Mouse (Mus musculus): ENCODE results near the gene Pycr1. TPM values are rescaled to one million over a fixed set of nuclear protein-coding genes. Genes with fewer than 3 reads are reported as not detected.

The Pycr1 gene
- total RNA-seq, 2 experiments from 2014 or later, result 1.6 to 2.3 TPM

GRCm38 (mm10) chr11:120659509-120660300, 16.1 kb upstream of the Pycr1 start:
- intact Hi-C loops (cut with DNase I), result loop anchor here (1.0 to 5.0 kb wide), 2 partner anchors 53 to 118 kb away; no protein-coding TSS in a partner anchor
- DNase-seq (ENCODE audit: low spot score), result no peak

DNA sequence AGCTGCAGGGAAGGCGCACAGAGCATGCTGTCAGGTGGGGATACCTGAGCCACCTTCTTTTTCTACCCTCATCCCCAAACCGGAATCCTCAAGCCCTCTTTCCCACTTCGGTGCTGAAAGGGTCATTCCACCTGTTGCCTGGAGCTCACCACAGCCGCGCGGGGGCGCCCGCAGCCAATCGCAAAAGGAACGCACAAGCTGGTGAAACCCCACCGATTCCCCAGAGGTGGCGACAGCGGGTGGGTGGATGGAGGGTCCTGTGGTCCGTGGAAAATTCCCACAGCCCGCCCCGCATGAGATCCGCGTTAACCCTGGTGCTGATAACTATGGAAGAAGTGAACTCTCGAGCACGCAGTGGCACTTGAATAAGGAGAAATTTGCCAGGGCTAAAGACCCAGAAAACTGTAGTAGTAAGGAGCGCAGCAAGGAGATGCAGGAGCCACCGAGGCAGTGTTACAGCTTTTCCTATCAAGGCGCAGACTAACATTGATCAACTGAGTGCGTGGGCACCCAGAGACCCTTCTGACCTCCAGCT, 15.4 kb upstream of the Pycr1 start:
- peak; percentile 51 for DNase-seq (ENCODE audit: low spot score)
- intact Hi-C loops (cut with DNase I), result loop anchor here (1.0 to 5.0 kb wide), 2 partner anchors 53 to 118 kb away; no protein-coding TSS in a partner anchor

DNA sequence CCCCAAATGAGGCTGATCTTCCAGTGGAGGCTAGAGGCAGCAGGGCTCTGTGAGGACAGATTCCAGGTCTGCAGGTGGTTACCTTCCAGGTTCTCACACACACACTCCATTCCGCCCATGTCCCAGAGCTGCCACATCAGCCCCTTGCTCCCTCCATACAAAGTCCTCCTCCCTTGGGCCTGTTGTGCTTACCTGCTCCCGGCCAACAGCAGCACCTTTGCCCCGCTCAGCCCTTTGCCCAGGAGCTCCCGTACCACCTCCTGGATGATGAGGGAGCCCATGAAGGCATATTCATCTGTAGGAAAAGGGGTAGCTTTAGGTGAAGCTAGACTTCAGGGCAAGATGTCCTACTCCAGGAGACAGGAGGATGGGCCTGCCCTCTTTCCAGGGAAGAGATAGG, 13.7 kb upstream of the Pycr1 start:
- intact Hi-C loops (cut with DNase I), result loop anchor here (5.0 kb wide), 1 partner anchor 120 kb away; no protein-coding TSS in a partner anchor
- DNase-seq (ENCODE audit: low spot score), result no peak

GRCm38 (mm10) chr11:120654741-120655140, 11.2 kb upstream of the Pycr1 start:
- DNase-seq (ENCODE audit: low spot score), result no peak
- intact Hi-C loops (cut with DNase I), result loop anchor here (5.0 kb wide), 1 partner anchor 123 kb away; no protein-coding TSS in a partner anchor

GRCm38 (mm10) chr11:120651872-120652271, 8.3 kb upstream of the Pycr1 start:
- DNase-seq (ENCODE audit: low spot score), result no peak
- intact Hi-C loops (cut with DNase I), result no loop called here

DNA sequence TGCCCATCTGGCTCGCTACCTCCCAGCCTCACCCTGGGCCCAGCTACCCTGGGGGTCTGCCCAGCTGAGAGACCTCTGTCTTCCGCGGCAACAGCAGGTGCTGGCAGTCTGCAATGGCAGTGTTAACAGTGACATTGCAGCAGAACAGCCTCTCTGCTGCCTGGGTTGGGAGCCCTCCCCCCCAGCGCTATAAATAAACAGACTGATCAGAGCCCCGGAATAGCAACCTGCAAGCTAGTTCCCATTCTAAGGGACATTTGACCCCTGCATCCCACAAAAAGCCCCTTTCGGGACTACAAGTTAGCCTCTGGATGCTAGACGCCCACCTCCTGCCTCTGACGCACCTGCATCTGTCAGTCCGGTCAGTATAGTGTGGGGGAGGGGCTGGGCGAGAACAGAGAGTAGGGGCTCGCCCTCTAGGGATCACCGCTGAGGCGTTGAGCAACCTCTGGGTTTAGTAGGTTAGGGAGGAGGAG, 4.5 kb upstream of the Pycr1 start, which contains the start of gene Myadml2:
Gene Myadml2 (minus strand): TSS at position 158 of the 476 bp plus-strand sequence.
- intact Hi-C loops (cut with DNase I), result no loop called here
- DNase-seq (ENCODE audit: low spot score), result no peak

GRCm38 (mm10) chr11:120647047-120647830, 3.7 kb upstream of the Pycr1 start:
- DNase-seq (ENCODE audit: low spot score), result no peak

DNA sequence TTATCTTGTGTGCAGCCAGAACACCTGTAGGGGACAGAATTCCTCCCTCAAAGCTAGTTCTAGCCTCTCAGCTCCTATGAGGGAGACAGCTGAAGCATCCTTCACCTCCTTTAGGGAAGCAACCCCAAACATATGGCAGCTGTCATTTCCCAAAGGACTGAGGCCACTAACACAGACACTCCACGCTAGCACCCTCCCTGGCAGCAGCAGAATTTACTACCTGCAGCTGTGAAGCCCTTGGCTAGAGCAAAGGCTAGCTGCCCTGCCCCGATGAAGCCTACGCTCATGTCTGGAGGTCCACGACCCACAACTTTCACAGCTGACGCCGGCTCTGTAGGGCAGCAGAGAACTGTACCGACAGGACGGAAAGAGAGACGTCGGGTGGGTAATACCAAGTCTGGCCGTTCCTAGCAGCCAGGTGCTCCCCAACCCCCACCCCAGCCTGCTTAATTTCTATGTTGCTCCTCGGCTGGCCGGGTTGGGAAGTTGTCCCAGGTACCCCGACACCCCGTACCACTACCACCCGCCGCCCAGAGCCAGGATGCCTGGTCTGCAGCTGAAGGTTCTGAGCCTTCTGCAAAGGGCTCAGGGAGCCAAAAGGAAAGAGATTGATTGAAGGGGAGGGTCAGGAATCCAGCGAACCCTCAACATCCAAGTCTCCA, 499 bp downstream of the Pycr1 start:
- no peak for DNase-seq (ENCODE audit: low spot score)
- intact Hi-C loops (cut with DNase I), result no loop called here

More at GRCm38 (mm10) chr11:120647047-120647830, 3.7 kb upstream of the Pycr1 start:
- intact Hi-C loops (cut with DNase I), result no loop called here

DNA sequence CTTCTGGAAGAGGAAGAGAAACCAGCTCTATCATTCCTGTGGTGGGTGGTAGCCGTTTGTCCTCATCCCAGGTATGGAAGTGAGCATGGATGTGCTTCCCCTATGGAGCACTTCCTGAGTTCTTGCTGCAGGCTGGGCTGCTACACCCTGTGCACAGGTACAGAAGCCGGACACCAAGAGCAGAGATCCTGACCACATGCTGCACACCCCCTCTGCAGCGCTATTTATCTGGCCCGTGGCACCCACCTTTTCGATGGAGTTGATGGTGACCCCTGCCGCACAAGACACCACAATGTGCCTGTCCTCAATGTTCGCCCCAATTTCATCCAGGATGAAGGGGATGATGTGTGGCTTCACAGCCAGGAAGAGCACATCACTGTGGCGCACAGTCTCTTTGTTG, 1.7 kb downstream of the Pycr1 start:
- DNase-seq (ENCODE audit: low spot score), result no peak
- intact Hi-C loops (cut with DNase I), result no loop called here

GRCm38 (mm10) chr11:120641255-120641654, 2.3 kb downstream of the Pycr1 start:
- intact Hi-C loops (cut with DNase I), result no loop called here
- DNase-seq (ENCODE audit: low spot score), result no peak

- DNase-seq (ENCODE audit: low spot score), result no peak
- intact Hi-C loops (cut with DNase I), result no loop called here
Observed at GRCm38 (mm10) chr11:120634810-120635209, 8.8 kb downstream of the Pycr1 start.

DNA sequence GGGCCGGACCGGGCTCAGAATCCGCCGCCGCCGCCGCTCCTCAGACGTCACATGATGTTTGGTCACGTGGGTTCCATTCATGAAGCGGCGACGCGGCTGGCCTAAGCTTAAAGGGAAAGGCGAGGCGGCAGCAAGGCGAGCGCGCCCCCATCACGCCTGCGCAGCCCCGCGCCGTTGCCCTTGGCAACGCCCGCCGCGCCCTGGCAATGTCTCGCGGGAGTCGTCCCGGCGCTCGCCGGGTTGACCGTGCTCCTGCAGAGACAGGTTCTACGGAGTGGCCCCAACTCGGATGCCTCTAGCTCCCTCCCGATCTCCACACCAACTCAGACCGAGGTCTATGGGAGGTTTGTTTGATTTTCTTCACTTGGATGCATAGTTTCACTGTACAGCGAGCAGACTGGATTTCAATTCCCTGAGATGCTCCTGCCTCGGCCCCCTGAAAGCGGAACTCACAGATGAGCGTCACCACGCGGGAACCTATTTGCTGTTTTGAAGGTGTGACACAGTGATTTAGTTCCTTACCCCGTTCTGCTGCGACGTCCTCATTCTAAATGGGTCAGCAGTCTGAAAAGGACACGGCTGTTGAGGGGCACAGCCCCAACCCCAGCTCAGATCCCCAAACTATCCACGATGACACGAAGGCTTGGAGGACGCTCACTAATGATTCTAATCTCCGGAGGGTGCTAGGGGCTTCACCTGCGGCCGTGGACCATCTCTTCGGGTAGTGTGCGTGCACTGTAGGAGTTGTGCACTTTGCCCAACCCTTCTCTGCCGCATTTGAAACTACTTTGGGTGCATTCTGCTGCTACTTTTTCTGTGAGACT, 9.8 kb downstream of the Pycr1 start, which contains the start of gene Mafg:
Gene Mafg (minus strand): TSS at position 81 of the 824 bp plus-strand sequence.
- intact Hi-C loops (cut with DNase I), result no loop called here

DNA sequence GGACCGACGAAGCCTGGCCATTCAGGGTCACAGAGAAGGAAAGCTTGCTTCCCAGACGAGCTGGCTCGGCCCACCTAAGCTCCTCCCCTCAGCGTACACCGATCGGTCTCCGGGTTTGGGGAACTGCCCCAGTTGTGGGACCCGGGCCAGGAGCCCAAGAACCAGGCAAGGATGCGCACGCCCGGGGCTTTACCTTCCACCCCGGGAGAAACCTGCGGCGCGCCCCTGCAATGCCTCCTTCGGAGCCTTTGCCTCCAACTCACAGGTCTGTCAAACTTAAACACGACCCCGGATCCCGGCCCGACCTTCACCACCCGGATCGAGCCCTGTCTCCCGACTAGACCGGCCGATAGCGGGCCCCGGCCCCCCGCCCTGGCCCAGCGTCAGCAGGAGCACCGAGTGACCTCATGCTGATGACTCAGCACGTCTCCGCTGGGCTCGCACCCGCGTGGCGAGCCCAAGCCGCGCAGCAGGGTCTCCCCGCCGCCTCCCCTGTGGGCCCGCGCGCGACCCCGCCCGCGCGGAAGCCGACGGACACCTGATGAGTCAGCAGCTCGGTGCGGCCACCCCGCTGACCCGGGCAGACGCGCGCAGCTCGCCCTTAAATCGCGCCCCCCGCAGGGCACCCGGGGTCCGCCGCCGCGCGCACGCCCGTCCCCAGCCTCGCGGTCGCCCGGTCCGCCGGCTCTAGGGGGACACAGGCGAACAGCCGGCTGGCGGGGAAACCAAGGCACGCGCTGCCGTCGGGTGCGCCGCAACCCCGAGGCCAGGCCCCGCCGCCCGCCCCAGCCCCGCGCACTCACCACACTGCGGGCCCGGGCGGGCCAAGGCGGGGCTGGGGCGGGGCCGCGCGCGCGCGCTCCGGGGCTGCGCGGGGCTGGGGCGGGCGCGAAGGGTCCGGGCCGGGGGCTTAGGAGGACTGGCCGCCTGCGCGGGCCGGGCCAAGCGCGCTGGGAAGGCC, 10.7 kb downstream of the Pycr1 start:
- DNase-seq (ENCODE audit: low spot score), result peak; percentile 66
- intact Hi-C loops (cut with DNase I), result no loop called here

More for the DNA sequence above, 9.8 kb downstream of the Pycr1 start, which contains the start of gene Mafg:
- peak; percentile 87 for DNase-seq (ENCODE audit: low spot score)

DNA sequence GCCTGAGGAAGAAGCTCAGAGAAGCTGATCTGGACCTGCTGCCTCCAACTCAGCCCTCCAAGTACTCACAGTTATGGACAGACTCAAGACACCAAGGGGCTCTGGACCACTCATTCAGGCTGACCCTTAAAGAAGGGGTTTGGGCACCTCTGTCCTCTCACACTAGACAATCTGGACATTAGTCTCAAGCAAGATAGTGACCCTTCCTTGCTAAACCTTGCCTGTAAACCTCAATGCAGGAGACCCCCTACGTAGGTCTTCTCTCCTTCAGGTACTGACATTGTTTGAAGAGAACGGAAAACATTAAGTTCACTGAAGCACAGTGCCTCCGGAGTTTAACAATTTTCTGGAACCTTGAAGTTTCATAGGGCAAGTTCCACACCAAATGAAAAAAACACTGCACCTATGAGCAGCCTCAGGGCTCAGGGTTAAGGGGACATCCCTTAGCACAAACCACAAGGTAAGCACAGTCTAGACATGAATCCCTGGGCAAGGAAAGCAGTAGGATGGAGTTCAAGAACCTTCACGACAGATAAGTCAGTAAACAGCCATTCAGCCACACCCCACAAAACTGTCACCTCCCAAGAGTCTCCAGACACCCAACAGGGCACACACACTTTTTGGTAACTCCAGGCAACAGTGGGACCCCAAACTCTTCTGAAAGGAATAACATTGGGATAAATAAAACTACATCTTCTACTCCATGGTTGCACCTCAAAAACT, 11.7 kb downstream of the Pycr1 start:
- intact Hi-C loops (cut with DNase I), result no loop called here
- DNase-seq (ENCODE audit: low spot score), result no peak

- no peak for DNase-seq (ENCODE audit: low spot score)
- intact Hi-C loops (cut with DNase I), result no loop called here
Observed at GRCm38 (mm10) chr11:120630881-120631725, 12.5 kb downstream of the Pycr1 start.

- intact Hi-C loops (cut with DNase I), result no loop called here
- DNase-seq (ENCODE audit: low spot score), result no peak
Observed at GRCm38 (mm10) chr11:120630401-120630871, 13.1 kb downstream of the Pycr1 start.
